Mouse (Mus musculus): ENCODE measurements at regions not wholly inside any gene's neighbourhood (a gene's known extent, or its start where the extent isn't known, plus 50 kb on each side); places are given as distances from the start of the nearest gene placed in this dataset.
"Not testable (repeated sequence)": the region's sequence is repeated elsewhere in the genome, so short reads cannot be mapped to it uniquely, and the experiment has no call there.

DNA sequence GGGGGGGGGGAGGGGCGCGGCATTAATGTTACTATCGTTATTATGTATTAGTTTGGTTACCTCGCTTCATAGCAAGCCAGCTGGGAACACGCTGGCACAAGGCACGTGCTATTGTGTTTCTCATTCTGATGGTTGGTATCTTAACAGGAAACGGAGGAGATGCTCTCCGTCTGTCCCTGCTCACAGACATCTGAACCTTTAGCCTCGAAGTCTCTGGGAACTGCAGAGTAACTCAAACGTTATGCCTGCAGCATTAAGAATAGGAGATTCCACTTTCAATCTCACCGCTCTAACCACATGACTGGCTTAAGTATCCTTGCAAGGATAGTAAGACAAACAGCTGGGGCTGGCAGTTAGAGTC lies 80.0 kb downstream of the Nfkbiz start:
- DNase-seq (ENCODE audit: low spot score), result no peak

DNA sequence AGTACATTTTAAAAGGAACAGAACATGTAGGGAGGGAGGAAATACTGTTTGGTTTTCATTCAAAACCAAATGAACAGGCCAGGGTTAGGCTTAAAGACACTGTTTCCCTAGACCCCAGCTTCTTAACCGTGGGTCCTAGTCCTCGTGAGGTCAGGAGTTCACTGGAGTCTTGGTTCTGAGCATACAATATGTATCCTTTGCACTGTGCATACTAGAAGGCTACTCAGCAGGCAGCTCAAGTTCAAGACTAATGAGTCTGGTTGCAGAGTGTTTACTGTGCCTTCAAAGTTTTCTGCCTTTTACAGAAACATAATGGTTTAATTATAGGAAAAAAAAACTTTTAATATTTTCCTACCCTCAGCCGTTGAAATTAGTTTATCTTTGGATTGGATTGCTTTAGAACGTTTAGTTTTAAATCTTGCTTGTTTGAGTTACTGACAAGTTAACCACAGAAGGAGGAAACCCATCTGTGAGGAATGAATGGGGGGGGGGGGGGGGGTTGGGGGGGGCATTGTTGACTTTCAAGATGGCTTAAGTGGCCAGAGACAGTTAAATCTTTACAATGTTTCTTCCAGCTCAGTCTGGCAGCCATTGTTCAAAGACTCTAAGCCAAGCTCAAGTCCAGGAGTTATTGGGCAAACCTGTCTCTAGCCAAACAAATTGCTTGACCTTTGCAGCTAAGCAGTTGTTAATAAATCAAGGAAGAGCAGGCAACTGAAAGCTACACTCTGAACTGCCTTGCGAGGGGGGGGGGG lies 80.6 kb downstream of the Nfkbiz start:
- DNase-seq (ENCODE audit: low spot score), result no peak

DNA sequence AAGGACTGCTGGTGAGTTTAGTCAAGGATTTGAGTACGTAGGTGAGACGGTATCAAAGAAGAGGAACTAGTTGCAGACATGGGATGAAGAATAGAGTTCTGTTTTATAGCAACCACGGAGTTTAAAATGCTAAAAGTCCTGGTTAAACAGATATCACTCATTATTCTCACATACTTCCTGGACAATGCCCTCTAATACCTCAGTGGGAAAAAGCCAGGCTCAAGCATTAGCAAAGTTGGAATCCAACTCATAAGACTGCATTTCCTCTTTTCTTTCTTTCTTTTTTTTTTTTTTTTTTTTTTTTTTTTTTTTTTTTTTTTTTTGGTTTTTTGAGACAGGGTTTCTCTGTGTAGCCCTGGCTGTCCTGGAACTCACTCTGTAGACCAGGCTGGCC lies 81.3 kb downstream of the Nfkbiz start:
- DNase-seq (ENCODE audit: low spot score), result not testable (repeated sequence)

DNA sequence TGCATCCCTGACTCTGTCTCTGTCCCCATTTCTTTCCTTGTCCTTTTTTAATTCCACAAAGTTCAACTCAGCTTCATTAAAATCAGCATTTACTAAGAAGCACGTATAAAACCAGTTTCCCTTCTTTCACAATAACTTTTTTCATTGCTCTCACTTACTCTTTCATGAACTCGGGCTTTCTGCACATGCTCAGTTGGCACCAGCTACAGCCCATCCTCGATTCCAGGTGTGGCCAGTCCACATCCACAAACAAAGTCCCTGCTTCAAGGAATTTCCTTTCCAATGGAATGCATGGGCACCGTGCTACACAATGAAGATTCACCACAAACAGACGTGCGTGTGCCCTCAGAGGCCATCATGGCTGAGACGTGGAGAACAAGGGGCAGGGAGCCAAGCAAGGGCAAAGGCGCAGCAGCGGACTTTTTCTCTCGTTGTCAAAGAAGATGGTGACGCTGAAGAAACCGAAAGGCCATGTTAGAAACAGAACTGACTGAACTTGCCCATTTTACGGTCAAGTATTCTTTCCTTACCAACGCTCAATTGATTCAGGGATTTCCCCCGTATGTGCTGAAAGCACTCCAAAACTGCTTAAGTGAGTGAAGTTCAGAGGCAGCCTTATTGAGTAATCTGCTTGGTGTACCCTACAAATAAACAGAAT lies 81.8 kb downstream of the Nfkbiz start:
- no peak for DNase-seq (ENCODE audit: low spot score)

DNA sequence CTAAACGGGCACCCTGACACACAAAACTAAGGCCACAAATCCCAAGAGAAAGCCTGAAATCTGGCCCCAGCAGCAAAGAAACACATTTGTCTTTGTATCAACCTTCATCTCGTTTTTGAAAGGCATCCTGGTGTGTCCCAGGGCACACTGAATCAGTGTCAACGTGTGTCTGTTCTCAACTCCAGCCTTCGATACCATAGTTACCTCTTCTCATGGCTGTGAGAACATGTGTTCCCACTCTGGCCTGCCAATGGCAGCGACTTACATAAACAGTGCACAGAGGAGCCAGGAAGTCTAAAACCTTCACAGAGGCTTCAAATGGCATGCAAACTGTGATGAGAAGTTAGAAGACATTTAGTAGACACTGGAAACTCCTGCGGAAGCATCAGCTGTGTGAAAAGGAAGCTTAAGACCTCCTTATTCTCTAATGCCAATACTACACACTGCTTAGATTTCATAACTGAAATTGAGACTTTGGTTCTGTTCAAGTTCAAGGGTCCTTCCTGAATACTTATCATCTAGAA lies 83.3 kb downstream of the Nfkbiz start:
- DNase-seq (ENCODE audit: low spot score), result no peak

DNA sequence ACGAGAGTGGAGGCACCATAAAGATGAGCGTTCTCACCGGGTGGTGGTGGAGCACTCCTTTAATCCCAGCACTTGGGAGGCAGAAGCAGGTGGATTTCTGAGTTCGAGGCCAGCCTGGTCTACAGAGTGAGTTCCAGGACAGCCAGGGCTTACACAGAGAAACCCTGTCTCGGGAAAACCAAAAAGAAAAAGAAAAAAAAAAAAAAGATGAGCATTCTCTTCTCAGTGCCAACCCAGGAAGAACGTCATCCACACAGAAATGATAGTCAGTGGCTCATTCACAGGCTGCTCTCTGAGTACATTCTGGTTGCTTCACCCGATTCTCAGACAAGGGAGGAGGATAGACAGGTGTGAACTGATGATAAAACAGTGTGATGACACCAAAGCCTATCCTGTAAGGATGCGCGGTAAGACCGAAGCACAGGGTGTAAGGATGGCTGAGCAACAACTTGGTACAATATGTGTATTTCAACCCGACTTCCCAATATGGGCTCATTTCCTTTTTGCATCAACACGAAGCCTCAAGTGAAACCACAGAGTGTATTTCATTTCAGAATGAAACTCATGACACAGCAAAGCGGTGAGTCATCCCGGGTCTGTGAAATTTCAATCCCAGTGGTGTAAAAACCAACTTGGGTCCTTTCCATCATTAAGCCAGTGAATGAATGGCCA lies 84.5 kb downstream of the Nfkbiz start:
- no peak for DNase-seq (ENCODE audit: low spot score)

DNA sequence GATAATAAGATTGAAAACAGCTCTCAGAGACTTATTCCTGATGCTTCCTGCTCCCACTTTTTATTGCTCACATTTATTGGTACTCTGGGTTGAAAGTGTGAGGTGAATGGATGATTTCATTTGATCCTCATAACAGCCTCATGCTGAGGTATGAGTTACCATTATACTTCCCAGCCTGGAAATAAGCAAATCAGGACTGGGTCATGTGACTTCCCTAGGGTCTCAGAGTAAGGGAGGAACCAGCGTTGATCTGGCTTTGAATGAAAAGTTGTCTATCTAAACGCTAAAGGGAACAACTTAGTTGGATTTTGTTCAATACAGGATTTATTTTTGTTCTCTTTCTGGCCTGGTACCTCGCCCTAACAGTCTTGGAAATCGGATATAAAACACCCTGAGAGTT lies 85.3 kb downstream of the Nfkbiz start:
- DNase-seq (ENCODE audit: low spot score), result no peak

DNA sequence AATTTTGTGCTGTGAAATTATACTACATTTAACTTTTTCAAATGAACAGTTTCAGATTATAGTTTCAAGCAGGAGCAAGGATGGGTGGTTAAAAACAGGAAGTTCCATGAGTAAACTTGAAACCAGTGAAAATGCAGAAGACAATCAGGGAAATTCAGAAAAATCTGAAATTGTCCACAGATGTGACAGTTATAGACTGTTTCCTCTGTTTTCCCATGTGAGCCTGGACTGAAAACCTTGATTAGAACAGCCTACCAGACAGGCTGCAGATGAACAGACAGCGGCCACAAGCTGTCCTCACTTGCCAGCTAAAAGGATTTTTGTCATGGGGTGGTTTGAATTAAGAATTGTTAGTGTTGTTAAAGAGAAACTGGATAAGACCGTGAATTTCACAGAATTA lies 91.4 kb downstream of the Nfkbiz start:
- no peak for DNase-seq (ENCODE audit: low spot score)

DNA sequence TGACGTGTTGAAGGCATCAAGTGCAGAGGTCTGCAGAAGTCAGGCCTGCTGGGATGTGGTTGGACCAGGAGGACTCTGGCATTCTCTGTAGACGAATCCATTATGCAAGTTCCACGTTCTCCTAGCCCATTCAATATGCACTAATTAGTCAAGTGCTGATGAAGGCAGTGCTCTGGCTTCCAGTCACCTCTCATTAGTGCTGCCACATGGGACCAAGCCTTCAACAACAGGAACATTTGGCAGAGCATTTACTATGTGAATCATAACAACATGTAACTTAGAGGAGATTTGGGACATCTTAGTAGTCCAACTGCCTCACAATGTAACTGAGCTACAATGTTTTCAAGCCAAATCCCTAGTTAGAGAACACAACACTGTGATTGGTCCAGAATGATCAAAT lies 92.5 kb downstream of the Nfkbiz start:
- DNase-seq (ENCODE audit: low spot score), result no peak

DNA sequence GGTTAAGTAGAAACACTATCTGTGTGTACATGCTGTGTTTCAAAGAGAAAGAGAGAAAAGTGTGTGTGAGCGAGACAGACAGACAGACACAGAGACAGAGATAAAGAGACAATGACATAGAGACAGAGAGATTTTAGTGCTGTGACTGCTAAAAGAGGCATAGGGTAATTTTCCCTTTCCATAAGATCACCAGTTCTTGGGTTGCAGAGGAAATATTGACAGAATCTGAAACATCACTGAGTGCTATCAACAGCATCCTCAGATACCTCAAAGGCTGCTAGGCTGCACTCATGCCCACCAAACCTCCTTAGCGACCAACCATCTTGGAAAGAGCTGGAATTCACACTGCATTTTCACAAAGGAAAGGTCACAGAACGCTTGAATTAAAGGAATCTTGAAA lies 93.6 kb downstream of the Nfkbiz start:
- DNase-seq (ENCODE audit: low spot score), result no peak

DNA sequence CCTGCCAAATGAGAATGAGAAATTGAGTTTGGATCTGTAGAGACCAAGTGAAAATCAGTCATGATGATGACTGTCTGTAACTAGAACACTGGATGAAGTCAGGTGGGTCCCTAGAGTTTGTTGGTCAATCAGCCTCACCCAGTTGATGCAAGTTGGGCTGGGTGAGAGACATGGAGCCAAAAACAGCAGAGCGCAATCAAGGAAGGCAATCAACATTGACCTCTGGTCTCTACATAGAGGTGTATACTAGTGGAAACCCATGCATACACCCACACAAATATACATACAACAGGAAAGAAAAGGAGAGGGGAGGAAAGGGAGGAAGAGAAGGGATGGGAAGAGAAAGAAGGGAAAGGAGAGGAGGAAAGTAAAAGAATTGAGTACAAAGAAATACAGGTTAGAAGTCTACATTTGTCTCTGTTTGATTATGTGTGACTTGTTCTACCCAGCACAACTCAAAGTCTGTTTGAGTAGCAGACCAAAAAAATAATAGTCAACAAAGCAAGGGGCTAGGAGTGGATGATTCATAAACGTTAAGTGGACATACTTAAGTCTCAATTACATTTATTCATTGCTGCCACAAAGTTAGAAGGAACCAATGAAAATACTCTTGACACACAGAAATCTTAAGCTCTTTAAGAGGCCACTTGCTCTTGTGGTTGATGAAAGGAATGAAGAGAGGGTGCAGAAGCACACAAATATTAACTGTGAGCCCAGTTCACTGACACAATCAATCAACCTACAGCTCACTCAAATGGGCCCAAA lies 97.4 kb downstream of the Nfkbiz start:
- no peak for DNase-seq (ENCODE audit: low spot score)

DNA sequence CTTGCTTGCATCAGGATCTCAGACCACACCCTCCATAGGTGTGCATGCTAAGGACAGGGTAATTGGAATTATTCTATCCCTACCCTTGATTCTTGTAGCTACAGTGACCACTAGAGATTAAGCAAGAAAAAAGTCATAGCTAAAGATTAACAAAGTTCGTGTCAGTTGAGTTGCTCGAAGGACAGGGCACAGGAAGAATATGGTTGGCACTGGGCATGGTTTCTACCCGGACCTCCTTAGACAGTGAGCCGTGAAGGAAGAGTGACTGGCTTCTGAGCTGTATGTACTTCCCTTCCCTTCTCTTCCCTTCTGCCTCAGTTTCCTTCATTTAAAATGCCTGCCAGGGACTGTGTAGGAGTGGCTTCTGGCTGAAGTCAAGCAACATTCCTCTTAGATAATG lies 100.0 kb downstream of the Nfkbiz start:
- DNase-seq (ENCODE audit: low spot score), result no peak

DNA sequence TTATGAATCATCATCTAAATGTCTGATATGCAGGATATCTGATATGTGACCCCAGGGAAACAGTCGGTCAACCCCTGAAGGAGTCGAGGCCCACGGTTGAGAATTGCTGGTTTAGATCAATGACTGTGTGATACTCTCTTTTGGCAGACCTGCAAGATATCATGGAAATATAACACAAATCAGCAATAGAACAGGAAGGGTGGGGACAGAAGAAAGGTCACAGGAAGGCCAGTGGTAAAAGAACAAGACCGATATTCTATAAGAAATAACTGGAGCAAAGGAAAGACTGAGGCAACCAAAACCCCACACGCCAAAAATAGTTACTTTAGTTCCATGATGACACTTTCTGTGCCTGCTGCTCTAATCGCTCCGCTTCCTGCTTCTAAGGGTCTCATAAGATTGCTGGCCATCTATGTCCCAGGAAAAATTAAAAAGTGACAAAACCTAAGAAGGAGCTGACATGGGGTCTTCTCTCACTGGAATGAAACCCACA lies 103.2 kb downstream of the Nfkbiz start:
- no peak for DNase-seq (ENCODE audit: low spot score)

DNA sequence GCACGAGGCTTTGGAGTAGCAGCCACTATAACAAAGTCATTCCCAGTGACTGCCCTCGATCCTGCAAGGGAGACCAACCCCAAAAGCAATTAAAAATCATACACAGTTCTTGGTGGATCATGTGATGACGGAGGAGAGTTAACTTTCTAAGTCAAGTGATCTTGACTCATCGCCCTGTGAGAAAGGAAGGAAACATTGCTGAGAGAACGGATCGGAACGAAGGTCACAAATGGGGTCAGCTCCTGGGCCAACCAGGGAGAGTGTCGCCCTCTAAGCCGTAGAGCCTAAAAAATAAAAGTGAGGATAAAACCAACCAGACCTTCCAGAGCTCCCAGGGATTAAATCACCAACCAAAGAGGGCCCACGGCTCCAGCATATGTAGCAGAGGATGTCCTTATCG lies 104.4 kb downstream of the Nfkbiz start:
- DNase-seq (ENCODE audit: low spot score), result no peak

DNA sequence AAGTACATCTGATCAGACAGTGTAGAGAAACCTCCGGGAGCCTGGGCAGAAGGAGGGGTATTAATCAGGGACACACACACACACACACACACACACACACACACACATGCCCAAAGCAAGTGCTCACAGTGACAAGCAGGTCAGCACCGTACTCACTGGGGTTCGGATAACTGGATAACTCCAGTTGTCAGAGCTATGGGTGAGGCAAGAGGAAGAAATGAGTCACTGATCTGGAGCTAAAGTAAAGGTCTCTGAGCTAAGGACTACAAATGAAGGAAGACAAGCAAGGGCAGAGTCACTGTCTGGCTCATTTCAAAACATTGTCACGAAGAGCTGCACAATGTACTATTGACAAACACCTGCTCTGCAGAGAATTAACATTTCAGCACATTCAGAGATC lies 104.9 kb downstream of the Nfkbiz start:
- DNase-seq (ENCODE audit: low spot score), result no peak

DNA sequence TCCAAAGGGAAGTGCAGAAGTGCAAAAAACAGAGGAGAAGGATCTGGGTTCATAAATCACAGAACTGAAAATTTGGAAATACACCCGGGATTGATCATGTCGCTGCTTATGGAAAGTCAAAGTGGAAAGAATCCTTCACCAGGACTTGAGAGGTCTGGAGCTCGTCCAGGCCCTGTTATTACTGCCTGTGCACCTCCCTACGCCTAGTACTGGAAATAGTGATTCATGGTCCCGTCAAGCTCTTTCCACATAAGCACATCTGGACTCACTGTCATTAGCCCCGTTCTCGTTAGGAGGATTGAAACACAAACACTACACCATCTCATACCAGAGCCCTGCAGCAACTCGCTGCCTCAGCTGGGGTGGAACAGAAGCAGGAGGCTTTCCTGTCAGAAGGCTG lies 107.7 kb downstream of the Nfkbiz start:
- no peak for DNase-seq (ENCODE audit: low spot score)

DNA sequence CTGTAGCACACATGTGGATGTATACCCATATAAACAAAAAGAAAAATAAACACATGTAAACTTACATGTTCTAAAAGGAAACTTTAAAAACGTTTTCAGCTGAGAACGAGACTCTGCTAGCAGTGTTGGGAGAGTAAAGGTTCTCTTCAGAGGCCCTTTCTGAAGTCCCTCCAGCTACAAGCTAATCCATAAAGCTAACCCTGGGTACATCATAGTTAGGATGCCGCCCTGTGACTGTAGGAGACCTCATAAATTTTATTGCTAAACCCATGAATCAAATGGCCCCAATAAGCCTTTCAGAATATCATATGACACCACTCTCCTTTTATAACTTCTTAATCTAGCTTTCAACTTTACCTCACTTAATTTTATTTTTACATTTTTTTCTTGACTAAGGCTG lies 112.2 kb downstream of the Nfkbiz start:
- DNase-seq (ENCODE audit: low spot score), result no peak

DNA sequence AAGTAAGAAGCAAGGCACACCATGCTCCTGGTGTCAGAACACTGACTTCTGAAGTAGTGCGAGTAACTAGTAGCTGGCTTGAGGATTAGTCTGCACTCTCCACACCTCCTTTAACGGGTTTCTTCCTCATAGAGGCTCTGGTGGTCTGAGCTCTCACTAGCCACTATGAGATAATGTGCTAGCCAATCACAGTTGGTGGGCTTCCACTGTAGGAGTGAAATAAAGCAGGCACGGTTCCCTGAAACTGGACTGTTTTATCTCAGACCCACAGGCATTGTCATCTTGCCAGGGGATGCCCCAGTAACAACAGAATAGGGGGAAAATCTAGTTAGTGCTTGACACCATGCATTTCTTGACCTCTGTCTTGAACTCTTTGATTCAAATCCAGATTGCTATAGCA lies 118.3 kb downstream of the Nfkbiz start:
- no peak for DNase-seq (ENCODE audit: low spot score)

DNA sequence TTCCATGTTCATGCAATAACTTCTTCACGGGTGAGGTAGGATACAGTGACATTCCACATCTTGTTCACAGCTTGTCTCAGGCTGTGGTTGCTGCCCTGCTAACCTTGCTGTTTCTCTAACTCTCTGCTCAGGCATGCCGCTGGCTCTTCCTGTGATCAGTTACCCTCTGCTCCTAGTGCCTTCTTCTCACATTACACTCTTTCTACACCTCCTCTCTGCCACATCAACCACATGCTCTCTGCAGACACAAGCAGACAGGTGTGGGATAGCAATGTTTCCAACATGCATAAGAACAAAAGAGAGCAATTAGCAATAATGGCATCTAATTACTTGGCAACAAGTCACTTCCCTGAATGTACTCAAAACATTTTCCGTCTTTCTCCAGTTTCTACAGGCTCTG lies 128.7 kb downstream of the Nfkbiz start:
- DNase-seq (ENCODE audit: low spot score), result no peak

DNA sequence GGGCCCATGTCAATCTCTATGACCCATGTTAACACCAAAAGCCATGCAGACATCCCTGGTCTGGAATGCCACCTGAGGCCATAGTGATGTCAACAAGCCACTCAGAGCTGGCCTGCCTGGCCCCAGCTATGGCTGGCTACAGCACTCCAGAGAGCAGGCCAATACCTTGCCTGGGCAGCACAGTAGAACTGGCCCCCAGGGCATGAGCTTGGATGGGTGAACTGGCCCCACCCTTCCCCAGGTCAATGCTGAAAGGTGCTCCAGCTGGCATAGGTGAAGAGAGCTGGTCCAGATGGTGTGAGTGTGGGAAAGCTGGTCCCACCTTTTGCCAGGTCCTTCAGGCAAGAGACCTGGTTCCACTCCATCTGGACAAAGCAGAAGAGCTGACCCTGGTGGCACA lies 132.2 kb downstream of the Nfkbiz start:
- no peak for DNase-seq (ENCODE audit: low spot score)

DNA sequence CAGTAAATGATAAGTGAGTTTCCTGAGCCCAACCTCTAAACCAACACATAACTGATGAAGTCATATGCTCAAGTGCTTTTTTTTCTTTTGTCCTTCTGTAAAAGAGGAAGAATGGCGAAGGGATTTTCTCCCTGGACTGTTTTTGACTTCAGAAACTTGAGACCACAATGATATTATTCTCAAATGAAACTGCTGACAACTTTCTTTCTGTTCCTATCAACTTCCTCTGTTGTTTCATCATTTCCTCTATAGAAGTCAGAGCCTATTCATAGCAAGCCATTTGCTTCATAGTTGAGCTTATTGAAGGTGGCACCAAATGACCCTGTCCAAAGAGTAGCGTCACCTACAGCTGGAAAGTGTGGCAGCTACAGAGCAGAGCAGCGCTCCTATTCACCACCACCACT lies 140.2 kb downstream of the Nfkbiz start:
- no peak for DNase-seq (ENCODE audit: low spot score)

DNA sequence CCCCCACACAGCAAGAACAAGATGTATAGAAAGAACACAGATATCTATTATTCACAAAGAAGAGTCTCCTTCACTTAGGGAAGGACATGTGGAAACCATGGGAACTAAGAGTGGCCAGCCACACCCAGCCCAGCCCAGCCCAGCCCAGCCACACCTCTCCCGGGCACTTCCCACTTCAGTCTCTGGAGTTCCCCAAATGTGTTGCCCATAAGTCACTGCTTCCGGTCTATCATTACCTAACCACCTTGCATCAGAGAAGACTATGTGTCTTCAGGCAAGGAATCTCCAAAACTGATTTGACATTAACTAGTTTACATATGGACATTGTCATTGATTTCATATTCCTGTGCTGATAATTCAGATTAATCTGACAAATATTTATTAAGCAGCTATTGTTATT lies 147.6 kb downstream of the Nfkbiz start:
- no peak for DNase-seq (ENCODE audit: low spot score)

Data from testis, postnatal 10 days (tissue).